Mouse (Mus musculus) C2C12 (cell line): ENCODE results near the gene Zic2.

Experiments used
- CTCF ChIP-seq: IDR thresholded peaks from one replicate; pipeline ENCODE4 v1.5.1; 2011; ENCODE audit not compliant: control insufficient read depth, insufficient read depth, insufficient read length
- MAX ChIP-seq: IDR thresholded peaks from one replicate; pipeline ENCODE4 v1.6.1; 2011; ENCODE audit warnings: mild to moderate bottlenecking, control low read depth
- USF1 ChIP-seq: IDR thresholded peaks from one replicate; pipeline ENCODE4 v1.6.1; 2011; ENCODE audit warnings: low read depth, mild to moderate bottlenecking, control low read depth, moderate library complexity

- TF ChIP-seq CTCF (no peak), USF1 (no peak), MAX (no peak)
These were observed 3.4 kb downstream of the Zic2 start for GRCm38 (mm10) chr14:122478574-122479011.
